Mouse (Mus musculus) limb, embryonic 14.5 days (tissue): ENCODE data around the gene Kifc1. TPM values are rescaled to one million over a fixed set of nuclear protein-coding genes. Genes with fewer than 3 reads are reported as not detected.

Experiments used
- ATAC-seq: fragments of 200-750 bp; cut with Nextera tagmentation; 2 replicates; pipeline ENCODE4 v1.8.0; 2017; ENCODE audit warnings: low read depth, moderate number of reproducible peaks, moderate TSS enrichment; ENCODE audit not compliant: low FRiP score
- DNase-seq: peaks from one replicate; pipeline ENCODE4 v3.0.0-alpha.2; 2015; ENCODE audit warnings: low spot score
- H3K27ac ChIP-seq: fragments of 300-500 bp; sonication (generic); replicated peaks from 2 replicates; pipeline ENCODE4 v1.5.1; 2014; ENCODE audit warnings: low read depth, mild to moderate bottlenecking, low read length, moderate library complexity, mixed read lengths
- H3K27me3 ChIP-seq: fragments of 300-500 bp; sonication (generic); 2 replicates; pipeline ENCODE4 v1.6.1; 2014; ENCODE audit warnings: low read length, mixed read lengths; ENCODE audit not compliant: control insufficient read depth, insufficient read depth
- H3K36me3 ChIP-seq: fragments of 300-500 bp; sonication (generic); 2 replicates; pipeline ENCODE4 v1.6.1; 2014; ENCODE audit warnings: mild to moderate bottlenecking, low read length, moderate library complexity, mixed read lengths; ENCODE audit not compliant: control insufficient read depth, insufficient read depth
- H3K4me1 ChIP-seq: fragments of 300-500 bp; sonication (generic); 2 replicates; pipeline ENCODE4 v1.6.1; 2014; ENCODE audit warnings: antibody characterized with exemption, low read length, mixed read lengths; ENCODE audit not compliant: control insufficient read depth, insufficient read depth
- H3K4me2 ChIP-seq: fragments of 300-500 bp; sonication (generic); replicated peaks from 2 replicates; pipeline ENCODE4 v1.6.1; 2014; ENCODE audit warnings: low read depth, mild to moderate bottlenecking, low read length, moderate library complexity; ENCODE audit not compliant: severe bottlenecking
- H3K4me3 ChIP-seq: fragments of 300-500 bp; sonication (generic); replicated peaks from 2 replicates; pipeline ENCODE4 v1.5.1; 2014; ENCODE audit warnings: low read length
- H3K9ac ChIP-seq: fragments of 300-500 bp; sonication (generic); 2 replicates; pipeline ENCODE4 v1.6.1; 2014; ENCODE audit warnings: mild to moderate bottlenecking, low read depth, low read length, moderate library complexity; ENCODE audit not compliant: severe bottlenecking
- H3K9me3 ChIP-seq: fragments of 300-500 bp; sonication (generic); 2 replicates; pipeline ENCODE4 v1.6.1; 2016; ENCODE audit warnings: low read length; ENCODE audit not compliant: control insufficient read depth
- POLR2A ChIP-seq: fragments of 200-500 bp; IDR thresholded peaks from 2 replicates; pipeline ENCODE4 v1.8.0; 2012; ENCODE audit warnings: inconsistent platforms, mild to moderate bottlenecking, moderate library complexity, borderline replicate concordance; ENCODE audit not compliant: insufficient read depth, insufficient read length; ENCODE audit errors: extremely low read depth
- WGBS: fragments of 180-500 bp; shearing (Covaris S2); extraction: QIAGEN DNeasy Blood & Tissue Kit; methylation state at CpG from one replicate; pipeline ENCODE4 v1.1.7; 2014; 5-methylcytosine and 5-hydroxymethylcytosine counted together
- polyA plus RNA-seq, 2 experiments: library from polyadenylated mRNA; depleted of rRNA in 1 of 2; stranded (reverse) in 1 of 2; unstranded in 1 of 2; fragments of >200 nt; fragmentation: Nextera tagmentation in 1 of 2; extraction: Ambion mirVana in 1 of 2; gene quantifications; 2 replicates each; pipeline versions ENCODE4 v1.2.1 to v1.2.3; 2012 to 2014

Kifc1 gene
- polyA plus RNA-seq, 2 experiments = 6.2 to 60.6 TPM

DNA sequence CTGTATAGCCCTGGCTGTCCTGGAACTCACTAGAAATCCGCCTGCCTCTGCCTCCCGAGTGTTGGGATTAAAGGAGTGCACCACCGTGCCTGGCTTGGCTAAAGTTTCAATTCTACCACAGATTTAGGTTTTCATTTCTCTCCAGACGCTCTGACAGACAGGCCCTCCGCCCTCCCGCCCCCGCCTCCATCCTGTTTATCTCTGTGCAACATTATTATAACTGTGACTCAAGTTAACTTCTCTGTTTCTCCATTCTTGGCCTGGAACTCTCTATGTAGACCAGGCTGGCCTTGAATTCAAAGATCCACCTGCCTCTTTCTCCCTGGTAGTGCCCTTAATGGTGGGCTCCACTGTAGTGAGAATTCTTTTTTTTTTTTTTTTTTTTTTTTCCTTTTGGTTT is 12.0 kb upstream of the Kifc1 start:
- DNase-seq = no peak
- H3K9ac ChIP-seq = no peak overlapping the region
- no peaks in the 10 kb centered on the region for H3K9me3 ChIP-seq
- WGBS = 86% methylated on average over 7 of the region's 7 CpGs
- no peaks in the 10 kb centered on the region for H3K4me1 ChIP-seq
- ATAC-seq = no peak
- no peak overlapping the region for H3K4me2 ChIP-seq
- no peak overlapping the region for H3K4me3 ChIP-seq
- H3K27me3 ChIP-seq = no peaks in the 10 kb centered on the region
- H3K36me3 ChIP-seq = no peaks in the 10 kb centered on the region
- TF ChIP-seq POLR2A = no peak
- no peak overlapping the region for H3K27ac ChIP-seq

- TF ChIP-seq POLR2A = no peak
- Histone ChIP-seq H3K36me3 (no peaks in the 10 kb centered on the region), H3K27ac (no peak overlapping the region), H3K4me1 (no peaks in the 10 kb centered on the region), H3K4me3 (no peak overlapping the region), H3K27me3 (no peaks in the 10 kb centered on the region), H3K4me2 (no peak overlapping the region), H3K9me3 (no peaks in the 10 kb centered on the region), H3K9ac (no peak overlapping the region)
- DNase-seq = no peak
- ATAC-seq = no peak
- 35% methylated on average over 4 of the region's 4 CpGs for WGBS
Observed at GRCm38 (mm10) chr17:33902079-33902478, 11.6 kb upstream of the Kifc1 start.

GRCm38 (mm10) chr17:33901653-33902052 is 11.2 kb upstream of the Kifc1 start:
- ATAC-seq (no peak), DNase-seq (no peak)
- Histone ChIP-seq H3K27ac (no peak overlapping the region), H3K27me3 (no peaks in the 10 kb centered on the region), H3K9me3 (no peaks in the 10 kb centered on the region), H3K4me2 (no peak overlapping the region), H3K4me1 (no peaks in the 10 kb centered on the region), H3K9ac (no peak overlapping the region), H3K4me3 (no peak overlapping the region), H3K36me3 (no peaks in the 10 kb centered on the region)
- WGBS = 64% methylated on average over 4 of the region's 4 CpGs
- no peak for TF ChIP-seq POLR2A

GRCm38 (mm10) chr17:33900989-33901314 is 10.5 kb upstream of the Kifc1 start:
- no peak for ATAC-seq
- no peaks in the 10 kb centered on the region for H3K4me1 ChIP-seq
- no peak overlapping the region for H3K27ac ChIP-seq

DNA sequence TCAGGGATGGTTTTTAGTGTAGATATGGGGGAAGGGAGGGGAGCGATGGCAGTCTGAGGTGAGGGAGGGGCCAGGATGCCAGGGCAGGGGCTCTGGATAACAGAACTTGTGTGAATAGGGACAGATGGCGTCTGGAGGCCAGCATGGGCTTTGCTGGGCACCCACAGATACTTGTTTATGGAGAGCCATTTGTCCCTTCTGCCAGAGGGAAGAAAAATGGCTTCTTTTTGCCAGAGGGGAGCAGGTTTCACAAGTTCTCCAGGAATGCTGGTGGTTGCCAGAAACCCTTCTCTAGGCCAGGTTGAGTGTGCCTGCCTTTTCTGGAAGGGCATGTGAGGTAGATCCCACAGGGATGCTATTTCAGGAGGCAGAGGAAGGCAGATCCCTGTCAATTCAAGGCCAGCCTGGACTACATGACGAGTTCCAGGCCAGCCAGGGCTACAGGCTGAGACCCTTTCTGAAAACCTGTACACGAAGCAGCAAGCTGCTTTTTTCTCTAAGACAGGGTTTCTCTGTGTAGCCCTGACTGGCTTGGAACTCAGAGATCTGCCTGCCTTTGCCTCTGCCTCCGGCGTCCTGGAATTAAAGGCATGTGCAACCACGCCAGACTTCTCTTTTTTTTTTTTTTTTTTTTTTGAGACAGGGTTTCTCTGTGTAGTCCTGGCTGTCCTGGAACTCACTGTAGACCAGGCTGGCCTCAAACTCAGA is 10.0 kb upstream of the Kifc1 start:
- ATAC-seq = no peak
- DNase-seq = no peak
- Histone ChIP-seq H3K36me3 (no peaks in the 10 kb centered on the region), H3K9me3 (no peaks in the 10 kb centered on the region), H3K27me3 (no peaks in the 10 kb centered on the region), H3K4me1 (no peaks in the 10 kb centered on the region), H3K4me3 (no peak overlapping the region), H3K4me2 (no peak overlapping the region), H3K27ac (no peak overlapping the region), H3K9ac (no peak overlapping the region)
- 50% methylated on average over 7 of the region's 7 CpGs for WGBS
- no peak for TF ChIP-seq POLR2A

More at GRCm38 (mm10) chr17:33900989-33901314, 10.5 kb upstream of the Kifc1 start:
- DNase-seq = no peak
- no peak overlapping the region for H3K9ac ChIP-seq
- no peaks in the 10 kb centered on the region for H3K9me3 ChIP-seq
- WGBS = 84% methylated on average over 4 of the region's 4 CpGs
- H3K27me3 ChIP-seq = no peaks in the 10 kb centered on the region
- H3K4me2 ChIP-seq = no peak overlapping the region
- no peaks in the 10 kb centered on the region for H3K36me3 ChIP-seq
- TF ChIP-seq POLR2A = no peak
- H3K4me3 ChIP-seq = no peak overlapping the region
